Mouse (Mus musculus) NIH3T3 (cell line): Measurements from ENCODE around the gene Srgap1.
A peak's percentile ranks its signal among the peaks of the same experiment; 100 is the strongest.

Source experiments
- DNase-seq: peaks from one replicate; pipeline ENCODE4 v3.0.0-alpha.2; 2012; ENCODE audit warnings: low read depth

Gene Srgap1

GRCm38 (mm10) chr10:122046904-122047726 lies at the start of gene Srgap1:
TSS of gene Srgap1 (minus strand) at chr10:122047315.
- peak; percentile 69 for DNase-seq

DNA sequence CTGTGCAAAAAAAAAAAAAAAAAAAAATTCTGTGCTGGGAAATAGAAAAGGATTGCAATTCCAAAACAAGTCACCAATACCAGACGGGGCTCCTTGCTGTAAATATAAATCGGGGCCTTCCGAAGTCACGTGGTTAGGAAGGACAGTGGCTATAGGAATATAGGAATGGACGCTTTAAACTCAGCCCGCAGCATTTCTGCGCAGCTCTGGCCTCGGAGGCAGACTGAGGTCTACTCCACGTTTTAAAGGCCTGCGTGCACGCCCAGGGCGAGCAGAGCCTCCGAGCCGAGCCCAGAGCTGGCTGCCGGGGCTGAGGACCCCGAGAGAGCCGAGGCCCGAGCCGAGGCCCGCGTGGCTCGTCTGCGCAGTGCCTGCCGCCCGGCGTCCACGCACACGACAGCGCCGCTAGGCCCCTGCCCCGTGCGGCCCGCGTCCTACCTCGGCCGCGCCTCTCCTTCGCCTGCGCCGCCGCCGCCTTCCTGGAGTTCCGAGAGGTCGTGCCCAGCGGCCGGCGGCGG lies 49.4 kb upstream of the Srgap1 start:
- peak; percentile 73 for DNase-seq

DNA sequence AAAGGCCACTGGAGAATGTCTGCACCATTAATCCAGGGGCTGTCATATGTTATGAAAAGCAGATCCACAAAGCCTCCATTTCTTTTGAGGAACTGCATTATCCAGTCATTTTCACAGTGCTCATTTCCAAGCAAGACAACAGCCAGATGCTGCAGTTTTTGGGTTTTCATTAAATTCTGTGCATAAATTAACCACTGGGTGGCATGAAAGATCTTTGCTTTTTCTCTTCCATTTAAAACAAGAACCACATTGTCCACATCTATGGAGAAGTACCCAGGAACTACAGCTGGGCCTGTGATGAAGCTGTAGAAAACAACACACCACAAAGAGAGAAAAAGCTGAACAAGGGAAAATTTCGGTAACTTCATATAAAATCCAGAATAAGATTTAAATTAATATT lies 43.4 kb upstream of the Srgap1 start:
- no peak for DNase-seq

DNA sequence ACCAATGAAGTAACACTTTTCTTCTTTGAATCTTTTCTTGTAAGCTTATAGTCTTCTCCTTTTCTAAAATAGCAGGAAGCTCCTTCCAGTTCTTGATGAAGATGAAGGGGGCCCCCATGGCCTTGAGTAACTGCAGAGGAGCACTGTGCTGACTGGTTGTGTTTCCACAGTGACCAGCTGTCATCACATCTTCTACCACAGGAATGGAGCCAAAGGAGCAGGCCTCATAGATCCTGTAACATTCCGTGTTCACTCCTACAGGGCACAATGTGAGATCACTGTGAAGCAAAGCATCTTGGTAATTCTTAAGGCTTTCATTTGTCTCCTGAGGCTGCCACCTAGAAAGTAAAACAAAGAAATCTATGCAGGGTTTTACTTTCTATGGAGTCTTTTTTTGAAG lies 34.2 kb upstream of the Srgap1 start:
- DNase-seq: no peak

- peak; percentile 24 for DNase-seq
Observed at GRCm38 (mm10) chr10:122069153-122069552, 22.0 kb upstream of the Srgap1 start.

- no peak for DNase-seq
Observed at GRCm38 (mm10) chr10:122055826-122056225, 8.7 kb upstream of the Srgap1 start.

GRCm38 (mm10) chr10:122054535-122054934 lies 7.4 kb upstream of the Srgap1 start:
- DNase-seq: peak; percentile 58

- DNase-seq: peak; percentile 90
Observed at GRCm38 (mm10) chr10:122051831-122052230, 4.7 kb upstream of the Srgap1 start.

DNA sequence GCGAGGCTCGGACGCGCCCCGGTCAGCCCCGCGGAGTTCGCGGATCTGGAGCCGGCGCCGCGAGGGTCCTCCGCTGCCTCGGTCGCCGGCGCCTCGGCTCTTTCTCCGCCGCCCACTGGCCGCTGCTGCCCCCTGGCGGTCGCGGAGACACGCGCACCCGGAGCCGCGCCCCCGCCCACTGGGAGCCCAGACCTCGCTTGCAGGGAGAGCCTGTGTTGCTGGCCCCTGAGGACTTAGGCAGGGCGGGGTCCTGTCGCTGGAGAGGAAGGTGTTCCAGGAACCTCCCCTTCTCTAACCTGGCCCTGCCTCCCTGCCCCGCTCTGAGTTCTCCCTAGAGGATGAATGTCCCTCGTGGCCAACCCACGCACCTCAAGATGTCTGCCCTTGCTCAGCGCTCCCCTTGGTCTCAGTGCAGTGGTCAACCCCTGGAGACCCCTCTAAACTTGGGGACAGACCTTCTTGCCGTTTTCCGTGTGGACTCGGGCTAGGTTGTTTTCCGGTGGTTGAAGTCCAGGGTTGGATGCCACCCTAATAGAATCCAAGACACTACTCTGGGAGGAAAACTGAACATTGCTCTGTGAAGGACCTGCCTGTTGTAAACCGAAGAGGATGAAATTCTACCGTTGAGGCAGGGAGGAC lies 731 bp upstream of the Srgap1 start:
- peak; percentile 88 for DNase-seq

DNA sequence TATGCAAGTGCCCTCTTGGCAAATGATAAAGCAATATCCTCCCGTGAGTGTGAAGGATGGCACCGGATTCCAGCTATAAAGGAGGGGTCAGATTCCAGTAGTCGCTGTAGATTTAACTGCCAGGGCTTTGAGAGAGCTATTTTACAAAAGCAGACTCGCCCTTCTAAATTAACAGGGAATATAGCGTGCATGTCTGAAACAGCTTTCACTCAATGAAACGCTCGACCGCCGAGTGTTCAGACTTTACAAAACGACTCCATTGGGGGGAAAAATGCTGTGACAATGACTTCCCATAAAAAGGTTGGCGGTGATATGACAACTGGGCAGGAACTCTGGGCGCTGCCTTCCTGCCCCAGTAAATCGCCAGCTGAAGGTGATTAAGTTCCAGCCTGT lies 608 bp downstream of the Srgap1 start:
- no peak for DNase-seq

GRCm38 (mm10) chr10:122045946-122046345 lies 1.2 kb downstream of the Srgap1 start:
- DNase-seq: no peak

GRCm38 (mm10) chr10:122044926-122045325 lies 2.2 kb downstream of the Srgap1 start:
- DNase-seq: no peak

- DNase-seq: peak; percentile 46
Observed at GRCm38 (mm10) chr10:122040372-122040771, 6.7 kb downstream of the Srgap1 start.

DNA sequence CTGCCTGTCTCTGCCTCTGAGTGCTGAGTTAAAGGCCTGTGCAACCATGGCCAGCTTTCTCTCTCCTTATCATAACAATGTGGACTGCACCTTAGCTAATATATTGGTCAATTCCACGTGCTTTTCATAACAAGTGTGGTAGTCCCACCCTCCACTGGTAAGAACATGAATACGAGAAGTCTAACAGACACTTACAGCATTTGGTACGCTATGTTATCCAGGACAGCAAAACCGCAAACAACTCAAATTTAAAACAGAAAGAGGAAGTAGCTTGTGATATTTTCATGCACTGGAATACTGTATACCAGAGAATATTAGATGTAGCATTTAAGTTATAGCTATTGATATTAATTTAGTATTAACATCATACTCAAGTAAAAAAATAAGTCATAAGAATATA lies 7.5 kb downstream of the Srgap1 start:
- no peak for DNase-seq

GRCm38 (mm10) chr10:122038554-122038953 lies 8.6 kb downstream of the Srgap1 start:
- DNase-seq: peak; percentile 48

DNA sequence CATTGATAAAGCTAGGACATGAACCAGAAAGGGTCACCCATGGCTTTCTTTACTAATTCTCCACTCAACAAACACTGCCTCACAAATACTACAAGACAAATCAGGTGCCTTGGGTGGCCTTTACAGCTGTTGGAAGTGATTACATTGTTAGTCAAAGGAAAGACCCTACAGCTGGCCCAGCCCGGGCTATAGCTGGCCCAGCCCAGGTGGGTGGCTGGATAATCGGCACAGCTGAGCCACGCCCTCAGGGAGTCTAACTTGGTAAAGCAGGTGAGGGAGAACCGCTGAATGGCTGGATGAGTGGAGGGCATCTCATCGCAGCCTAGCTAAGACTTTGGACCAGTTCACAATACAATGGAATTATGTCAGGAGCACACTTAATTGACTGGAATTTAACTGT lies 13.8 kb downstream of the Srgap1 start:
- no peak for DNase-seq

DNA sequence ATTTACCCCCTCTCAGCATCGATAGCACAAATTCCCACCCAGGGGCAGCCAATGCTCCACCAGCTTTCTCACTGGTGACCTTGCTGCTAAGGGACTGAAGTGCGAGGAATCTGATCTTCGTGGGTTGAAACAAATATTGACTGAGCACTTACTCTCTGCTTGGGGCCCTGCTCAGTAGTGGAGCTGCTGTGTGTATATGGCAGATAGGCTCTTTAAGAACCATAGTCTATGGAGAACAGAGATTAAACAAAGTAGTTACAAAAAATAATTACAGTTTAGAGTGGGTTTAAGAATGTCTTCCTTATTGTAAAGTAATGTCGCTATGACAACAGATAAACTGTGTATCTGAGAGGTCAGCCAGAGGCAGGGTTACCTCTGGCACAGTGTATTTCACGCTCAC lies 16.7 kb downstream of the Srgap1 start:
- no peak for DNase-seq

DNA sequence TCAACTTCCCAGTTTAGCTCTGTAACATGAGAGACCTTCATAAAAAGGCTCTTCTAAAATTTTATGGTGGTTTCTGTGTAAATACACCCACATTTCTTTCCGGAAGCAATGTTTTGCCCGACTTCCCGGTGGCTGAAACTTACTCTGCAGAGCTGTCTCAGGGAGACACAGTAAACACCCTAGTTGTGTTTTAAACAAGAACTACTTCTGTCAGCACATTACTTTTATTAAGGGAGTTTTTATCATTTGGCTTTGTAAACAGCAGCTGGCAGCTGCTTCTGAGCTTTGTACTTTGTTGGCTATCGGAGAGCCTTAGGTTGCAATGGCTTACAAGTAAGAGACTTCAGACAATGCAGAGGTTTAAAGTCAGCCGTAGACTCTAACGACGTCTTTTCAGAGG lies 17.4 kb downstream of the Srgap1 start:
- DNase-seq: no peak

DNA sequence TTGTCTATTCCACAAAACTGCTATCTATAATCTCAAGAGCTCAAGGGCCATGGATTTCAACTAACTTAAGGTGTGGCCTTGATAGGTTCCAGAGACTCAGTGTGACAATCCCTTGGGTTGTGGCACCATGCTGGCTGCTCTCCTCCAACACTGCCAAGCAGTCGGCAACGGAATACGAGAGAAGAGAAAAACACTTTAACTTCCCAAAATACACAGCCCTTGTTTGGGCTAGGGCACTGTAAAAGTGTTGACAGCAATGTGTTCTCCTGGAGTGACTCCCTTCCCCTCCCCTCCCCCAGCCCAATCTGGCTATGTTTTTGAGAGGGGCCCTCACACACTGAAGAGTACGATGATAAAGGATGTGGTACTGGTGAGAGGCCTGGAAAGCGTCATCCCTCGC lies 21.9 kb downstream of the Srgap1 start:
- DNase-seq: no peak

DNA sequence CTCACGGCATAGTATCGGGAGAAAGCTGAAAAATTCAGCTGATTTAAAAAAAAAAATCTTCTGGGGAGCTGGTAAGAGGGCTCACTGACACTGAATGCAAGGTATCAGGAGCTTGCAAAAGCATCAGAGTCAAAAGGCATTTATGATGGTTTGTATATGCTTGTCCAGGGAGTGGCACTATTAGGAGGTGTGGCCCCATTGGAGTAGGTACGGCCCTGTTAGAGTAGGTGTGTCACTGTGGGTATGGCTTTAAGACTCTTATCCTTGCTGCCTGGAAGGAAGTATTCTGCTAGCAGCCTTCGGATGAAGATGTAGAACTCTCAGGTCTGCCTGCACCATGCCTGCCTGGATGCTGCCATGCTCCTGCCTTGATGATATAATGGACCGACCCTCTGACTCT lies 26.2 kb downstream of the Srgap1 start:
- DNase-seq: no peak

DNA sequence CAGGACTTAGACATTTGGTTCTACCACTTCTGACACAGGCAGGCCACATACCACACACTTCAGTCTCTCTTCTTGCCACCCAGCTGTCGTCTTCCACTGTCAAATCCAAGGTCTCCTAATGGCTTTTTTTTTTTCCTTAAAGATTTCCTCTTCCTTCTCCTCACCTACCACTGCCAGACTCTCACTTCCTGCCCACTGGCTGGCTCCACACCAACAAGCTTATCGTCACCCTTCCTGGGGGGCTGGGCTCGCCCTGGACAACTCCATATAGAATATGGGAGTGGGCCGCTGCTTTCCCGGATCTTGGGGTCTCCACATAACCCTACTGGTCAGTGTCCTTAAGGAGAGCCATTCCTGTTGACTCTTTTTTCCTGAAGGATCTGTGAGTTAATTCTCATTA lies 26.9 kb downstream of the Srgap1 start:
- DNase-seq: no peak

DNA sequence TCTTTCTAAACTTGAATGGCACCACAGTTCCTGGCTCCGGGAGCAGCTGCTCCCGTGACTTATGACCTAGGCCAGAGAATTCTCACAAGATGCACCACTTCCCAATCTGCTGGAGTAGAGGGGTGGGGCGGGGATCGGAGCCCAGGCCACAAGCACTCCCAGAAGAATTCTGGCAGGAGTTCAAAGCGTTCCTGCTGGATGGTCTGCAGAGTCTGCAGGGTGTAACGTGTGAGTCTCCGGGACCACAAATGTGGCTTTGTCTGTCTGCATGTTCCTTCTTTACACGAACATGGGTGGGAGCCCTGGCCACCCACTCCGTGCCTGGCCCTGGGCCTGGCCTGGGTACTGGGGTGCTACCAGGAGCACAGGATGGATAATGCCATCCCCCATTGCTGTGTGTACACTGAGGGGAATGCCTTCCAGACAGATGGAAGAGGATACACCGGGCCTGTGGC lies 28.5 kb downstream of the Srgap1 start:
- DNase-seq: no peak

DNA sequence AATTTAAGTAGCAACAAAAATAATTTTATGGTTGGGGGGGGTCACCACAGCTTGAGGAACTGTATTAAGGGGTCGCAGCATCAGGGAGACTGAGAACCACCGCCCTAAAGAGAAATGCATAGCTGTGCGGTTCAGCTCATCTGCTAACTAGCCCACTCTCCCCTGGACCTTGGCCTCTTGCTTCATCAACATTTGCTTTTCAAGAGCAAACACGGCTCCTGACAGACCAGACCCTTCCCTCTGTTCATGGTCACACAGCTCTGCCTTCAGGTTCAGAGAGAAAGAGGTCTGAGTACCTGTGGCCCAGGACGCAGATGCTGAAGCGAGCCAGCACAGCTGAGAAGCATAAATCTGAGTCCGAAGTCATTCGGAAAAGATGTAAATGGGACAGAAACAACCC lies 29.4 kb downstream of the Srgap1 start:
- no peak for DNase-seq
